Mouse (Mus musculus) limb, embryonic 12.5 days (tissue): ENCODE measurements at regions not wholly inside any gene's neighbourhood (a gene's known extent, or its start where the extent isn't known, plus 50 kb on each side); places are given as distances from the start of the nearest gene placed in this dataset.

ENCODE experiments used
- ATAC-seq: fragments of 200-750 bp; cut with Nextera tagmentation; 2 replicates; pipeline ENCODE4 v1.8.0; 2017; ENCODE audit warnings: low read depth, moderate TSS enrichment; ENCODE audit not compliant: insufficient number of reproducible peaks, insufficient read depth, low FRiP score, low TSS enrichment
- H3K27ac ChIP-seq: fragments of 300-500 bp; sonication (generic); 2 replicates; pipeline ENCODE4 v1.5.1; 2016; ENCODE audit warnings: mild to moderate bottlenecking, moderate library complexity
- H3K27me3 ChIP-seq: fragments of 300-500 bp; sonication (generic); 2 replicates; pipeline ENCODE4 v1.6.1; 2016; ENCODE audit warnings: mild to moderate bottlenecking, moderate library complexity
- H3K36me3 ChIP-seq: fragments of 300-500 bp; sonication (generic); 2 replicates; pipeline ENCODE4 v1.6.1; 2016; ENCODE audit warnings: mild to moderate bottlenecking, moderate library complexity
- H3K4me1 ChIP-seq: fragments of 300-500 bp; sonication (generic); replicated peaks from 2 replicates; pipeline ENCODE4 v1.6.1; 2016
- H3K4me2 ChIP-seq: fragments of 300-500 bp; sonication (generic); 2 replicates; pipeline ENCODE4 v1.6.1; 2016; ENCODE audit warnings: mild to moderate bottlenecking, moderate library complexity
- H3K4me3 ChIP-seq: fragments of 300-500 bp; sonication (generic); replicated peaks from 2 replicates; pipeline ENCODE4 v1.5.1; 2016; ENCODE audit warnings: mild to moderate bottlenecking
- H3K9ac ChIP-seq: fragments of 300-500 bp; sonication (generic); replicated peaks from 2 replicates; pipeline ENCODE4 v1.6.1; 2016; ENCODE audit warnings: mild to moderate bottlenecking, moderate library complexity
- H3K9me3 ChIP-seq: fragments of 300-500 bp; sonication (generic); 2 replicates; pipeline ENCODE4 v1.6.1; 2016; ENCODE audit warnings: mild to moderate bottlenecking, moderate library complexity
- WGBS: fragments of 180-500 bp; shearing (Covaris S2); methylation state at CpG from one replicate; pipeline ENCODE4 v1.1.7; 2016; 5-methylcytosine and 5-hydroxymethylcytosine counted together

DNA sequence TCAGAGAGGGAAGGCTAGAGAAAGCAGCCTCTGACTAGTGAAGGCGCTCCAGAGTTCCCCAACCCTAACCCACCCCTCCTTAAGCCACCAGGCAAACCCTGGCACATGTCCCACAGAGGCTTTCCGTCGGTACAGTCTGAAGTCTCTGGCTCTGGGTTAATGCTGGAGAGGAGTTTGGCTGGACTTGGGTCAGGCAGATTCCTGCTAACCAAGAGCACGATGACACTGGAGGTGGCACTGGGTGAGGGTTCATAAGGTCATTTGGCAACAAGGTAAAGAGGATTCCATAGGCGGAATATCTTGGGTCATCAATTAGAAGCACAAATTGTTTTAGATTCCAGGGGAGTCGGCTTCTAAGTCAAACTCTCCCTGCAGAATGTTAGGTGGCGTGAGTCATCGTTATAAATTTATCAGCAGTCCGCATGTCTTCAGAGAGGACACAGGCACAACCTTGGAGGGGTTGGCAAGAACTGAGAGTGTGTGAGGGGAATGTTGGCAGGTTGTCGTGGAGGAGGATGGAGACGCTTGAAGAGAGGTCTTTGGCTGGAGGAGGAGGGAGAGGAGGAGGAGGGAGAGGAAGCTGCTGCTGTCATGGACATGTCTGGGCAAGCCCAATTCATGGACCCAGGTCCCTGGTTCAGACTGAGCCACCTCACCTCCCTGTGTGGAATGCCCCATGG lies 138.4 kb downstream of the Utp6 start:
- Histone ChIP-seq H3K4me3 (no peak overlapping the region), H3K4me1 (no peaks in the 10 kb centered on the region), H3K27me3 (no peaks in the 10 kb centered on the region), H3K27ac (no peak overlapping the region), H3K4me2 (no peak overlapping the region), H3K9me3 (peaks cover 5% of the 10 kb centered on the region), H3K36me3 (no peaks in the 10 kb centered on the region), H3K9ac (no peak overlapping the region)
- no peak for ATAC-seq
- 85% methylated on average over 11 of the region's 11 CpGs for WGBS

DNA sequence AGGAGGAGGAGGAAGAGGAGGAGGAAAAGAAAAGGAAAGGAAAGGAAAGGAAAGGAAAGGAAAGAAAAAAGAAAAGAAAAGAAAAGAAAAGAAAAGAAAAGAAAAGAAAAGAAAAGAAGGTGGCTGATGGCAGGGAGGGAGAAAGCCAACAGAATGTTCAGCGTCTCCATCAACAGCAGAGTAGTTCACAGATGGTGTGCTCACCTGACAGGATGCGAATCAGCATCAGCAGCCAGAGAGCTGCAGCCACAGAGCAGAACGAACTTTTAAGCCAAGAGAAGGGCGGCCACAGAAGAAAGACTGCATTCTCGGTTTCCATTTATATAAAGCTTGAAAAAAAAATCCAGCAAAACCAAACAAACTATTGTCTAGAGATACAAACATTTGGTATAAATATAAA lies 140.2 kb downstream of the Utp6 start:
- WGBS = 74% methylated on average over 5 of the region's 5 CpGs
- ATAC-seq = no peak
- H3K9ac ChIP-seq = no peak overlapping the region
- H3K4me3 ChIP-seq = no peak overlapping the region
- no peaks in the 10 kb centered on the region for H3K9me3 ChIP-seq
- no peak overlapping the region for H3K4me2 ChIP-seq
- no peak overlapping the region for H3K27ac ChIP-seq
- no peaks in the 10 kb centered on the region for H3K36me3 ChIP-seq
- H3K4me1 ChIP-seq = no peaks in the 10 kb centered on the region
- no peaks in the 10 kb centered on the region for H3K27me3 ChIP-seq

DNA sequence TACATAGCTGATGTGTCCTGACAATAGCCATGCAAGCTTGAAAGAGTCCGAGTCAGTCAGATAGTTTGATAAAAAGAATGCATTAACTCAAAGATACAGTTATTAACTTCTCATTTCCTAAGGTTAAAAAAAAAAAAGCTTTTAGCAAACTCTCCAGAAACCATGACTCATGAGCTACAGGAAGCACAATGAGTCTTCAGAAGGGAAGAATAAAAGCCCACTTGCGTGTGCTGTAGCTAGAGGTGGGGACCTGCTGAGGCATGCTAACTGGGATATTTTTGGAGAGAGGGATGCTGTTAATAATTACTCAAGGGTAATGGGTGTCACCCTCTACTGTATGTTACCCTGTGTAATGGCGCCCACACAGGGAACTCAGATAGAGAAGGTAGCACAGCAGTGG lies 147.0 kb downstream of the Utp6 start:
- Histone ChIP-seq H3K9me3 (0 out of 2 replicates have a peak, but pooled peaks cover 12% of the 10 kb centered on the region), H3K27me3 (no peaks in the 10 kb centered on the region), H3K9ac (no peak overlapping the region), H3K4me2 (no peak overlapping the region), H3K4me3 (no peak overlapping the region), H3K27ac (no peak overlapping the region), H3K36me3 (no peaks in the 10 kb centered on the region), H3K4me1 (no peaks in the 10 kb centered on the region)
- 96% methylated on average over 3 of the region's 3 CpGs for WGBS
- ATAC-seq = no peak

DNA sequence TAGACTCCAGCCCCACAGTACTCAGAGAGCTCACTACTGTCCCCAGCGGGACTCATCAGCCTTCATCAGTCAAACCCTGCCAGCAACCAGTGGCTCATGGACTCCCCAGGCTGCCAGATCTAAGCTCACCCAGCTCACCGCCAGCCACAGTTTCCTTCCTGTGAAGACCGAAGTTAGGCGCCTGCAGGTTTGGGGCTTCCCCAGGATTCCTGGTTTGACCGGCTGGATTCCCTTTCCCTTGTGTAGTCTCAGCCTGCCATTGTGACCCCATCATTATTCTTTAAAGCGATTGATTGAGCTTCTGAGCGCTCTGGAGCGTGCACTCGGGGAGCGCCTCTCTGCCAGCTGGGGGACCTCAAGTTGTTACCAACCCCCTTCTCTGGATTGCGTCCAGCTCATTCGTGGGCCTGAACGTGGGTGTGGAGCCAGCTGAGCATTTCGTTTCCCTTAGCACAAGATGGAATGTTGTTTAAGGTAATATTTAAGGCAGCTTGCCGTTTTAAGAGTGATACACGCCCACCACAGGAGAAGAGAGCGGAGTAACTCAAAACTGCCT lies 155.2 kb downstream of the Utp6 start:
- peak overlapping the region; percentile 92 for H3K27ac ChIP-seq
- 0 out of 2 replicates have a peak overlapping the region, but pooled peaks have one; percentile 1 for H3K9ac ChIP-seq
- no peaks in the 10 kb centered on the region for H3K27me3 ChIP-seq
- peaks cover 5% of the 10 kb centered on the region; the same call in 1 of the 2 replicates for H3K9me3 ChIP-seq
- ATAC-seq = no peak; the same call in 1 of the 2 replicates
- H3K4me1 ChIP-seq = peaks cover 49% of the 10 kb centered on the region
- WGBS = 17% methylated on average over 17 of the region's 17 CpGs
- H3K4me2 ChIP-seq = peak overlapping the region; percentile 41
- peak overlapping the region; percentile 8; the same call in 1 of the 2 replicates for H3K4me3 ChIP-seq
- H3K36me3 ChIP-seq = no peaks in the 10 kb centered on the region

DNA sequence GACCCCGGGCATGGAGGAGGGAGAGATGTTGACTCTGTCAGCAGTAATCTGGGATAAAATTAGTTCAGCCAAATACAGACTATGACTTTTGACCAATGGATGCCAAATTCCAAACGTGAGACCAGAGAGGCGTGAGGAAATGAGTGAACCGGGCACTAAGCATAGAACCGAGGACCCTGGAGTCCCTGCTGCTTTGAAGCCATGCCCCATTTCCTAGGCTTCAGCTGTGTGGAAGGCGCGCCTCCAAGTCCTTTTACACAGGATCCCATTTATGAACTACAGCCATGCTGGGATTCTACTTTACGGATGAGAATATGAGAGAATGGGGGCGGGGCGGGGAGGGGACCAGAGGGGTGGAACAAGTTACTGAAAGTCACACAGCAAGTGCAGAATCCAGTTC lies 155.8 kb downstream of the Utp6 start:
- Histone ChIP-seq H3K4me1 (peaks cover 50% of the 10 kb centered on the region), H3K4me3 (no peak overlapping the region), H3K27me3 (no peaks in the 10 kb centered on the region), H3K4me2 (peak overlapping the region; percentile 41), H3K27ac (peak overlapping the region; percentile 92), H3K36me3 (no peaks in the 10 kb centered on the region), H3K9ac (no peak overlapping the region), H3K9me3 (peaks cover 5% of the 10 kb centered on the region; the same call in 1 of the 2 replicates)
- ATAC-seq = peak; percentile 49; the same call in 1 of the 2 replicates
- WGBS = 49% methylated on average over 10 of the region's 10 CpGs

DNA sequence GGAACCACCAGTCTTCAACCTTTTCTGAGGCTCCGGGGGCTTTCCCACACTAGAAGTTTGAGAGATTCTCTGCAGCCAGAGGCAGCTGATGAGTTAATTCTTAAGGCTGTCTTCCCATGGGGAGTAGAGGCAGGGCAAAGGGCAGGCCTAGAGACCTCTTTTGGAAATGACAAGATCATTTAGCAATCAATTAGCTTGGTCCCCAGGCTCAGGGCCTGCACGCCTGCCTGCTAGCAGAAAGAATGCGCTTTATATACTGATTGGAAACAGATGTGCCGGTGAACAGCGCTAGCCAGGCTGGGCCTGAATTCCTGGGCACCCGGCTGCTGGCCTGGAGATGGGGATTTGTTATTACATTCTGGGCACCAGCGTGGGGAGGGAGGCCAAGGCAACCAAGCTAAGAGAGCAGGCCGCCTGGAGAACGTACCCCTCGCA lies 156.2 kb downstream of the Utp6 start:
- 11% methylated on average over 10 of the region's 10 CpGs for WGBS
- Histone ChIP-seq H3K4me1 (peaks cover 55% of the 10 kb centered on the region), H3K9ac (no peak overlapping the region), H3K27ac (peak overlapping the region; percentile 92), H3K4me3 (no peak overlapping the region), H3K36me3 (no peaks in the 10 kb centered on the region), H3K4me2 (peak overlapping the region; percentile 41), H3K9me3 (peaks cover 5% of the 10 kb centered on the region; the same call in 1 of the 2 replicates), H3K27me3 (no peaks in the 10 kb centered on the region)
- peak; percentile 86 for ATAC-seq

DNA sequence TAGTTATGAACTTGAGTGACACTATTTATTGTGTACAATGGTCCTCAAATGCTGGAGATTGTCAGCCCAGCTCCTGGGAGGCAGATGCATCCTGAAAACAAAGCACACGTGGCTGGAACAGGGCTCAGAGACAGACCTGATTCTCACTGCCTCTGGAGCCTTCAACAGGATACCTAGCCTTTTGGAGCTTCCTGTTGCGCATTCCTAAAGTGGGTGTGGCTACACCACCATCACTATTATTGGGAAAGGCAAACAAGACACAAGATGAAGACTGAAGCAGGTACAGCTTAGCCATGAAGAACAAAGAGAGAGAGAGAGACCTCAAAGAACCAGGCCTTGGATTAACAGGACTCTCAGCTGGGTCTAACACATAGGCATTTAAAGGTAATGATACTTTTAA lies 158.2 kb downstream of the Utp6 start:
- no peak for ATAC-seq
- WGBS = 80% methylated on average over 2 of the region's 2 CpGs
- peaks cover 69% of the 10 kb centered on the region for H3K4me1 ChIP-seq
- 0 out of 2 replicates have a peak overlapping the region, but pooled peaks have one; percentile 23 for H3K27ac ChIP-seq
- no peaks in the 10 kb centered on the region for H3K27me3 ChIP-seq
- no peak overlapping the region for H3K9ac ChIP-seq
- H3K4me3 ChIP-seq = no peak overlapping the region
- H3K36me3 ChIP-seq = no peaks in the 10 kb centered on the region
- H3K9me3 ChIP-seq = peaks cover 5% of the 10 kb centered on the region; the same call in 1 of the 2 replicates
- H3K4me2 ChIP-seq = no peak overlapping the region

DNA sequence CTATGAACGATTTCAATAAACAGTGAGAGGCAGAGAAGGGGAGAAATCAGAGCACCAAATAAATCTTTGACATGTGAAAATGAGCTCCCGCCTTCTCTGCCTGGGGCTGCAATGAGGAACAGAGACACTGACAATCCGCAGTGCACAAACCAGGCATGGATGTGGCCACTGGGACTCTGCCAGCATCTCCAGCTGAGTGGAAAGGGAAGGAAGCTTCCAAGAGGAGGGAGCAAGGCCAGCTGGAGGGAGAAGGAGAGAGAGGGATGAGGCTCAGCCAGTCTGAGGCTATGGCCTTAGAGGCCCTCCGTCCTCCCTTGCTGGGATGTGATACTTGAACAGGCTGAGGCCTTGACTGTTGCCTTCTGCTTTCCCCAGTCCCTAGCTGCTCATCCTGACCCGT lies 159.2 kb downstream of the Utp6 start:
- WGBS = 62% methylated on average over 5 of the region's 5 CpGs
- Histone ChIP-seq H3K4me3 (no peak overlapping the region), H3K27ac (peak overlapping the region; percentile 17; the same call in 1 of the 2 replicates), H3K4me2 (no peak overlapping the region), H3K4me1 (peaks cover 67% of the 10 kb centered on the region), H3K36me3 (no peaks in the 10 kb centered on the region), H3K9me3 (peaks cover 5% of the 10 kb centered on the region; the same call in 1 of the 2 replicates), H3K27me3 (no peaks in the 10 kb centered on the region), H3K9ac (no peak overlapping the region)
- no peak for ATAC-seq

DNA sequence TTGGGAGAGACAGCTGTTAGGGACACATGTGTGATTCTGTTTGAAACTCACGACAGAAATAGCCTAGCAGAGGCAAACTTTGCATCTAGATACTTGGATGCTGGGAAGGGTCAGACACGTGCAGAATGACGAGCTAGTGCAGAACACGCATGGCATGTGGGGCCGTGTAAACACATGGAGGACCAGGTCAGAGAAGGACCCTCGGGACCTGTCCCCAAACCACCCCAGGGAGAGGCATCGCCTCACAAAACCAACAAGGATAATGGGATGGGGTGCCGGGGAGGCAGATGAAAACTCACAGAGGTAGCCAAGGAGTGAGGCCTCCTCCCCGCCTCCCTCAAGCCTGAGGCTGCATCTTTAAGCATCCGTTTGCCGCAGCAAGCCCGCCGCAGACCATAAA lies 159.6 kb downstream of the Utp6 start:
- H3K4me3 ChIP-seq = no peak overlapping the region
- 68% methylated on average over 13 of the region's 13 CpGs for whole genome bisulfite sequencing
- no peak overlapping the region for H3K9ac ChIP-seq
- H3K4me1 ChIP-seq = peaks cover 63% of the 10 kb centered on the region
- no peaks in the 10 kb centered on the region for H3K36me3 ChIP-seq
- no peak for ATAC-seq
- H3K27ac ChIP-seq = peak overlapping the region; percentile 17; the same call in 1 of the 2 replicates
- H3K9me3 ChIP-seq = peaks cover 5% of the 10 kb centered on the region; the same call in 1 of the 2 replicates
- H3K27me3 ChIP-seq = no peaks in the 10 kb centered on the region
- no peak overlapping the region for H3K4me2 ChIP-seq

DNA sequence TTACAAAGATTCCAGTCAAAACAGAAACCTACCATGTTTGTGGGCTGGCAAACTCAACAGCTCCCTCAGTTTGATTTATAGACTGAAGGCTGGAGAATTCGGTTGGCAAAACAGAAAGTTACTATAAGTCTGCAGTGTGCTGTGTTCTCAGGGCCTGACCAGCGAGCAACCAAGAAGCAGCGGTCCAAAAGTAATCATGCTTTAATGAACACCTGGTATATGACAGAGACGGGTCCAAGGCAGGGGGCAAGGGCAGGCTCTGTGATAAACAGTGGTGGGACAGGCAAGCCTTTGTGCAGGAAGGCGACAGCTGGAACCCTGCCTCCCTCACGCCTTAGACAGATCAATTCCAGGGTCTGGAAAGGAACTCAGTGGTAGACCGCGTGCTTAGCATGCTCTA lies 161.9 kb downstream of the Utp6 start:
- no peak; the same call in 1 of the 2 replicates for ATAC-seq
- 0 out of 2 replicates have a peak, but pooled peaks cover 3% of the 10 kb centered on the region for H3K27me3 ChIP-seq
- no peaks in the 10 kb centered on the region for H3K36me3 ChIP-seq
- no peak overlapping the region for H3K4me3 ChIP-seq
- H3K27ac ChIP-seq = peak overlapping the region; percentile 70
- WGBS = 47% methylated on average over 8 of the region's 8 CpGs
- H3K9ac ChIP-seq = no peak overlapping the region
- peaks cover 5% of the 10 kb centered on the region; the same call in 1 of the 2 replicates for H3K9me3 ChIP-seq
- H3K4me2 ChIP-seq = no peak overlapping the region
- peaks cover 39% of the 10 kb centered on the region for H3K4me1 ChIP-seq

DNA sequence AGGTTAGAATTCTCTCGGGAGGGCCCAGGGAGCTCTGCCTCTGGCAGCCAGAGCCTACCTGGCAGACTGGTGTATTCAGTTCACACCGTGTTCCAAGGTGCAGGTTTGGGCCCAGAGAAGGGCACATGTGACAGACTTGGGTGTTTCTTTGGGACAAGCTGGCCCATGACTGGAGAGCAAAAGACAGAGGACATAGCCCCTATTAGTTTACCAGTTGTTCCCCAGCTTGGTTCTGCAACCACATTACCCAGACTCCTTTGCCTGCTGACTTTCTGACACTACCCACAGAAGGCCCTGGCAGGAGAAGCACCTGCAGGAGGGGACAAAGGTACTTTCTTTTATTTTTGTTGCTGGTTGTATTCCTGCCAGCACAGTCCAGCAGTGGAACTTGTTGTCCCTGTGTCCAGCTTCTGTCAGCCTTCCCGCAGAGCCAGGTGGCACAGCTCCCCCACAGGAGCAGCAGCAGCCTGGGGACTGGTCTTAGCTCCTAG lies 173.9 kb downstream of the Utp6 start:
- peaks cover 32% of the 10 kb centered on the region for H3K4me1 ChIP-seq
- H3K27ac ChIP-seq = no peak overlapping the region
- ATAC-seq = no peak
- no peaks in the 10 kb centered on the region; the same call in 1 of the 2 replicates for H3K27me3 ChIP-seq
- no peaks in the 10 kb centered on the region for H3K9me3 ChIP-seq
- no peak overlapping the region for H3K9ac ChIP-seq
- H3K4me2 ChIP-seq = no peak overlapping the region
- no peaks in the 10 kb centered on the region for H3K36me3 ChIP-seq
- H3K4me3 ChIP-seq = no peak overlapping the region
- 76% methylated on average over 3 of the region's 3 CpGs for WGBS
